Mouse (Mus musculus): ENCODE measurements at regions not wholly inside any gene's neighbourhood (a gene's known extent, or its start where the extent isn't known, plus 50 kb on each side); places are given as distances from the start of the nearest gene placed in this dataset.
"Not testable (repeated sequence)": the region's sequence is repeated elsewhere in the genome, so short reads cannot be mapped to it uniquely, and the experiment has no call there.

DNA sequence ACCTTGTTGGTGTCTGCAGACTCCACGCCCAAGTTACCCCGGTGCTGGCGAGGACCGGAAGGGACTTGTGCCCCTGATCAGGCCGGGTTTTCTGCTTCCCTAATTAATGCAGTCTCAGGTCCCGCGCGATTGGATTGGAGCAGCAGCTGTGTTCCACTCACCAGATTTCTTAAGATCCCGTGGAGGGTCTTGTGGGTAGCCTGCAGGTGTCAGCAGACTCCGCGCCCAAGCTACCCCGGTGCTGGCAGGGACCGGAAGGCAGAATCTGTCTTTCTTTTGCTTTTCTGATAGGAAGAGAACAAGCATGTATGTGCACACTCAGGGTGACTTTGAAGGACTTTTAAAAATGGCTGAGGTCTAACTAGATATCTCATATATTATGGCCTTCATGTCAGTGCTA is 147.7 kb upstream of the Cdk6 start:
- not testable (repeated sequence) for H3K27ac ChIP-seq (ENCODE audit: low read depth, low read length); H3K4me2 ChIP-seq (ENCODE audit: low read depth, low read length, poor library complexity, severe bottlenecking); DNase-seq (ENCODE audit: low spot score); H3K36me3 ChIP-seq (ENCODE audit: insufficient read depth, low read length); ATAC-seq (ENCODE audit: low FRiP score); H3K27me3 ChIP-seq (ENCODE audit: insufficient read depth, low read length); H3K9me3 ChIP-seq (ENCODE audit: low read length); H3K4me1 ChIP-seq (ENCODE audit: insufficient read depth, low read length); H3K9ac ChIP-seq (replicated peaks; ENCODE audit: low read length, poor library complexity, severe bottlenecking); H3K4me3 ChIP-seq (ENCODE audit: low read depth, low read length)
- WGBS = 90% methylated on average over 13 of the region's 13 CpGs
- peak; percentile 6; the same call in 1 of the 2 replicates for TF ChIP-seq CTCF (IDR thresholded peaks at IDR 0.05)

DNA sequence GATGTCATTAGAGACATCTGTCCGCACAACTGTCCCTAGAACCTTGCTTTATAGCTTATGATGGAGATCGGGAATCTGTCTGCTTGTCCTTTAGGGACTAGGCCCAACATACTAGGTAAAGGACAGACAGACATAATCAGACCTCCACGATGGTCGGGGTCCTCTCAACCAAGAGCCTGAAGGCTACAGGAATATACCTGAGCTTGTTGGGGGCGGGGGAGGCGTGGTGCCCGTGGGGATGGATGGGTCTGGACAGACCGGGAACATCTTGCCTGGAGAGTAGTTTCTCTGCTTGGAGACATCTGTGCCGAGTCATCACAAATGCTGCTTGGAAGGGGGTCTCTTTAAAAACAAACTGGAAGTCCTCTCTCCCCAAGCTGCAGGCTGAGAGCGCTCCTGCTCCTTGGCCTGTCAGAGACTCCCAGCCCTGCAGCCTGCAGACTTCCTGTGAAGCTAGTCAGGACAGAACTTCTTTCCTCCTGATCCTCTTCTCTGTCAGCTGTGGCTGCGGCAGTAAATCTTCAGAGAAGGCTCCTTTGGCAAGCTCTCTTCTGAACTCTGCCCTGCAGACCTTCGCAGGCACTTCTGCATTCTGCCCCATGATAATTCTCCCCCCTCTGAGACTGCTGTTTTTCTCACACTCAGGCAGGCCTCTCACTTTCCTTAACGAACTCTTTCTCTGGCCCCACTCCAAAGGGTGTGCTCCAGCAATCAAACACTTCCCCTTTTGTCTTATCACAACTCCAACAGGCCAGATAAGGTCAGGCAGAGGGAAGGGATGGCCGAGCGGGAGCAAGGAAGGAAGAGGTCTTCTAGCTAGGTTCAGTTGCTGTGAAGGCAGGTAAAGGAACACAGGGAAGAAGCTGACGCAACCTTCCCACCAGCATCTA is 143.1 kb upstream of the Cdk6 start:
- H3K4me1 ChIP-seq (ENCODE audit: insufficient read depth, low read length) = no peaks in the 10 kb centered on the region
- no peak overlapping the region for H3K4me2 ChIP-seq (ENCODE audit: low read depth, low read length, poor library complexity, severe bottlenecking)
- DNase-seq (ENCODE audit: low spot score) = no peak
- WGBS = 75% methylated on average over 16 of the region's 16 CpGs
- no peaks in the 10 kb centered on the region for H3K9me3 ChIP-seq (ENCODE audit: low read length)
- no peak overlapping the region for H3K27ac ChIP-seq (ENCODE audit: low read depth, low read length)
- H3K9ac ChIP-seq (replicated peaks; ENCODE audit: low read length, poor library complexity, severe bottlenecking) = no peak overlapping the region
- no peak for TF ChIP-seq CTCF (IDR thresholded peaks at IDR 0.05)
- no peak for ATAC-seq (ENCODE audit: low FRiP score)
- no peaks in the 10 kb centered on the region for H3K27me3 ChIP-seq (ENCODE audit: insufficient read depth, low read length)
- no peaks in the 10 kb centered on the region for H3K36me3 ChIP-seq (ENCODE audit: insufficient read depth, low read length)
- H3K4me3 ChIP-seq (ENCODE audit: low read depth, low read length) = no peak overlapping the region

GRCm38 (mm10) chr5:3198869-3199550 is 142.3 kb upstream of the Cdk6 start:
- H3K4me1 ChIP-seq (ENCODE audit: insufficient read depth, low read length); H3K9ac ChIP-seq (replicated peaks; ENCODE audit: low read length, poor library complexity, severe bottlenecking); DNase-seq (ENCODE audit: low spot score); H3K36me3 ChIP-seq (ENCODE audit: insufficient read depth, low read length); H3K4me3 ChIP-seq (ENCODE audit: low read depth, low read length); H3K27me3 ChIP-seq (ENCODE audit: insufficient read depth, low read length); H3K9me3 ChIP-seq (ENCODE audit: low read length); H3K27ac ChIP-seq (ENCODE audit: low read depth, low read length); H3K4me2 ChIP-seq (ENCODE audit: low read depth, low read length, poor library complexity, severe bottlenecking); ATAC-seq (ENCODE audit: low FRiP score): not testable (repeated sequence)
- 88% methylated on average over 7 of the region's 7 CpGs for WGBS

GRCm38 (mm10) chr5:3206160-3206559 is 135.1 kb upstream of the Cdk6 start:
- 80% methylated on average over 5 of the region's 5 CpGs for WGBS

GRCm38 (mm10) chr5:3208293-3208692 is 133.0 kb upstream of the Cdk6 start:
- not testable (repeated sequence) for H3K36me3 ChIP-seq (ENCODE audit: insufficient read depth, low read length); DNase-seq (ENCODE audit: low spot score); H3K4me1 ChIP-seq (ENCODE audit: insufficient read depth, low read length); H3K4me2 ChIP-seq (ENCODE audit: low read depth, low read length, poor library complexity, severe bottlenecking); H3K9me3 ChIP-seq (ENCODE audit: low read length); H3K27ac ChIP-seq (ENCODE audit: low read depth, low read length); H3K4me3 ChIP-seq (ENCODE audit: low read depth, low read length); H3K27me3 ChIP-seq (ENCODE audit: insufficient read depth, low read length); ATAC-seq (ENCODE audit: low FRiP score); H3K9ac ChIP-seq (replicated peaks; ENCODE audit: low read length, poor library complexity, severe bottlenecking)
- WGBS = 97% methylated on average over 4 of the region's 4 CpGs

More at GRCm38 (mm10) chr5:3206160-3206559, 135.1 kb upstream of the Cdk6 start:
- not testable (repeated sequence) for H3K27ac ChIP-seq (ENCODE audit: low read depth, low read length); H3K36me3 ChIP-seq (ENCODE audit: insufficient read depth, low read length); H3K4me2 ChIP-seq (ENCODE audit: low read depth, low read length, poor library complexity, severe bottlenecking); H3K27me3 ChIP-seq (ENCODE audit: insufficient read depth, low read length); DNase-seq (ENCODE audit: low spot score); H3K4me3 ChIP-seq (ENCODE audit: low read depth, low read length); H3K9me3 ChIP-seq (ENCODE audit: low read length); H3K9ac ChIP-seq (replicated peaks; ENCODE audit: low read length, poor library complexity, severe bottlenecking); H3K4me1 ChIP-seq (ENCODE audit: insufficient read depth, low read length); ATAC-seq (ENCODE audit: low FRiP score)

DNA sequence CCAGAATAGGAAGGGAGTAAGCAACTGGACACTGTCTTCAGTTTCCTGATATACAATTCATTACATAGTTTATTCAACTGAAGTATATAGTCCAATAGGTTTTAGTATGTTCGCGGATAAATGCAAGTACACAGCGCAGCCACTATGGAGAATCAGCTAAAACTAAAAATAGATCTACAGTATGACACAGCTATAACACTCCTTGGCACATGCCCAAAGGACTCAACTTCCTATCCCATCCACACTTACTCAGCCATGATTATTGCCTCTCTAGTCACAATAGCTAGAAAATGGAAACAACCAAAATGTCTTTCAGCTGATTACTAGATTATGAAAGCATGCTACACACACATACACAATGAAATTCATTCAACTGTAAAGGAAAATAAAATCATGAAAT is 130.0 kb upstream of the Cdk6 start:
- no peak overlapping the region for H3K4me2 ChIP-seq (ENCODE audit: low read depth, low read length, poor library complexity, severe bottlenecking)
- no peaks in the 10 kb centered on the region for H3K36me3 ChIP-seq (ENCODE audit: insufficient read depth, low read length)
- WGBS = 95% methylated on average over 3 of the region's 3 CpGs
- no peaks in the 10 kb centered on the region for H3K27me3 ChIP-seq (ENCODE audit: insufficient read depth, low read length)
- no peak for ATAC-seq (ENCODE audit: low FRiP score)
- no peak overlapping the region for H3K9ac ChIP-seq (replicated peaks; ENCODE audit: low read length, poor library complexity, severe bottlenecking)
- H3K27ac ChIP-seq (ENCODE audit: low read depth, low read length) = no peak overlapping the region
- TF ChIP-seq CTCF (IDR thresholded peaks at IDR 0.05) = no peak
- H3K4me3 ChIP-seq (ENCODE audit: low read depth, low read length) = no peak overlapping the region
- H3K9me3 ChIP-seq (ENCODE audit: low read length) = no peaks in the 10 kb centered on the region
- H3K4me1 ChIP-seq (ENCODE audit: insufficient read depth, low read length) = no peaks in the 10 kb centered on the region
- DNase-seq (ENCODE audit: low spot score) = no peak
